Mouse (Mus musculus) liver, adult 2 months (tissue): ENCODE data around the gene Shc3. TPM values are rescaled to one million over a fixed set of nuclear protein-coding genes. Genes with fewer than 3 reads are reported as not detected.

Experiments
- DNase-seq: peaks from one replicate; pipeline ENCODE4 v3.0.0-alpha.2; 2011; ENCODE audit warnings: low read depth, low spot score; ENCODE audit errors: extremely low read depth
- H3K27ac ChIP-seq: fragments of 200-500 bp; replicated peaks from 2 replicates; pipeline ENCODE4 v1.5.1; 2012; ENCODE audit warnings: low read depth, mild to moderate bottlenecking, control low read depth, inconsistent platforms, low read length; ENCODE audit not compliant: insufficient read depth
- H3K27me3 ChIP-seq: fragments of 200-500 bp; 2 replicates; pipeline ENCODE4 v1.6.1; 2012; ENCODE audit warnings: mild to moderate bottlenecking, moderate library complexity, low read length, inconsistent platforms; ENCODE audit not compliant: control insufficient read depth, insufficient read depth
- H3K36me3 ChIP-seq: fragments of 200-500 bp; 2 replicates; pipeline ENCODE4 v1.6.1; 2012; ENCODE audit warnings: low read length, inconsistent platforms; ENCODE audit not compliant: control insufficient read depth, insufficient read depth
- H3K4me1 ChIP-seq: fragments of 200-500 bp; 2 replicates; pipeline ENCODE4 v1.6.1; 2011; ENCODE audit warnings: low read length; ENCODE audit not compliant: control insufficient read depth, insufficient read depth
- H3K4me3 ChIP-seq: fragments of 200-500 bp; 2 replicates; pipeline ENCODE4 v1.5.1; 2011; ENCODE audit warnings: low read depth, mild to moderate bottlenecking, control low read depth, low read length, moderate library complexity; ENCODE audit not compliant: insufficient read depth
- H3K79me2 ChIP-seq: fragments of 200-500 bp; 2 replicates; pipeline ENCODE4 v1.6.1; 2012; ENCODE audit warnings: inconsistent platforms, mild to moderate bottlenecking, low read length, moderate library complexity; ENCODE audit not compliant: control insufficient read depth, insufficient read depth
- H3K9ac ChIP-seq: fragments of 200-500 bp; 2 replicates; pipeline ENCODE4 v1.6.1; 2012; ENCODE audit warnings: low read depth, mild to moderate bottlenecking, control low read depth, inconsistent platforms, low read length
- CTCF ChIP-seq: fragments of 200-500 bp; IDR thresholded peaks from 2 replicates; pipeline ENCODE4 v1.5.1; 2011; ENCODE audit warnings: low read depth, low read length, control low read depth
- POLR2A ChIP-seq: fragments of 200-500 bp; IDR thresholded peaks from 2 replicates; pipeline ENCODE4 v1.6.1; 2011; ENCODE audit warnings: low read length, control low read depth; ENCODE audit not compliant: insufficient read depth; ENCODE audit errors: extremely low read depth
- WGBS: fragments of 180-500 bp; shearing (Covaris S2); methylation state at CpG from one replicate; pipeline ENCODE4 v1.1.7; 2018; 5-methylcytosine and 5-hydroxymethylcytosine counted together
- polyA plus RNA-seq: library from polyadenylated mRNA; depleted of rRNA; stranded (reverse); fragments of >200 nt; gene quantifications from 2 replicates; pipeline ENCODE4 v1.2.3, GENCODE M21; 2012
- total RNA-seq: library from RNA; depleted of rRNA; stranded (reverse); fragments of >200 nt; gene quantifications from 2 replicates; pipeline ENCODE4 v1.2.3, GENCODE M21; 2014

The Shc3 gene
- total and polyA plus RNA-seq, 2 experiments: 0.09 TPM; not detected in 1

GRCm38 (mm10) chr13:51411243-51411642, 158.0 kb downstream of the Shc3 start:
- H3K9ac ChIP-seq: no peak overlapping the region; the same call in 1 of the 2 replicates
- no peak for DNase-seq
- H3K4me1 ChIP-seq: no peaks in the 10 kb centered on the region
- no peak for TF ChIP-seq POLR2A
- no peak for TF ChIP-seq CTCF
- no peak overlapping the region for H3K4me3 ChIP-seq
- no peaks in the 10 kb centered on the region for H3K79me2 ChIP-seq
- no peaks in the 10 kb centered on the region for H3K36me3 ChIP-seq
- 0 out of 2 replicates have a peak, but pooled peaks cover 6% of the 10 kb centered on the region for H3K27me3 ChIP-seq
- H3K27ac ChIP-seq: no peak overlapping the region
- 69% methylated on average over 9 of the region's 9 CpGs for WGBS

- no peak overlapping the region for H3K4me3 ChIP-seq
- no peaks in the 10 kb centered on the region for H3K4me1 ChIP-seq
- H3K79me2 ChIP-seq: no peaks in the 10 kb centered on the region
- 0 out of 2 replicates have a peak, but pooled peaks cover 6% of the 10 kb centered on the region for H3K27me3 ChIP-seq
- DNase-seq: no peak
- no peak for TF ChIP-seq POLR2A
- H3K36me3 ChIP-seq: no peaks in the 10 kb centered on the region
- WGBS: 80% methylated on average over 6 of the region's 6 CpGs
- no peak overlapping the region for H3K27ac ChIP-seq
- no peak overlapping the region for H3K9ac ChIP-seq
These were observed 159.2 kb downstream of the Shc3 start for GRCm38 (mm10) chr13:51409936-51410481.

- H3K4me1 ChIP-seq: no peaks in the 10 kb centered on the region
- no peaks in the 10 kb centered on the region for H3K79me2 ChIP-seq
- 0 out of 2 replicates have a peak, but pooled peaks cover 6% of the 10 kb centered on the region for H3K27me3 ChIP-seq
- WGBS: 2% methylated on average over 33 of the region's 33 CpGs
- H3K27ac ChIP-seq: 0 out of 2 replicates have a peak within 1 kb of the TSS, but pooled peaks have one; percentile 19
- peak within 1 kb of the TSS; percentile 66 for H3K9ac ChIP-seq
- DNase-seq: no peak
- TF ChIP-seq POLR2A (no peak), CTCF (no peak)
- H3K4me3 ChIP-seq: peak within 1 kb of the TSS; percentile 53
- no peaks in the 10 kb centered on the region for H3K36me3 ChIP-seq
These were observed 160.7 kb downstream of the Shc3 start, which contains the start of gene S1pr3 for GRCm38 (mm10) chr13:51408519-51409001. Gene S1pr3 (plus strand): TSS chr13:51408639.

GRCm38 (mm10) chr13:51407541-51408217, 161.5 kb downstream of the Shc3 start:
- Histone ChIP-seq H3K9ac (no peak overlapping the region), H3K4me3 (no peak overlapping the region)
- WGBS: 62% methylated on average over 13 of the region's 13 CpGs

GRCm38 (mm10) chr13:51405731-51406320, 163.4 kb downstream of the Shc3 start:
- H3K4me1 ChIP-seq: peaks cover 2% of the 10 kb centered on the region; the same call in 1 of the 2 replicates
- no peak overlapping the region for H3K27ac ChIP-seq
- TF ChIP-seq POLR2A: no peak
- TF ChIP-seq CTCF: no peak
- 90% methylated on average over 13 of the region's 13 CpGs for WGBS
- H3K79me2 ChIP-seq: no peaks in the 10 kb centered on the region
- no peak for DNase-seq
- H3K27me3 ChIP-seq: 0 out of 2 replicates have a peak, but pooled peaks cover 6% of the 10 kb centered on the region
- no peak overlapping the region for H3K4me3 ChIP-seq
- H3K9ac ChIP-seq: no peak overlapping the region
- no peaks in the 10 kb centered on the region for H3K36me3 ChIP-seq

More at GRCm38 (mm10) chr13:51407541-51408217, 161.5 kb downstream of the Shc3 start:
- TF ChIP-seq CTCF: no peak
- no peak for TF ChIP-seq POLR2A
- 0 out of 2 replicates have a peak, but pooled peaks cover 6% of the 10 kb centered on the region for H3K27me3 ChIP-seq
- no peak for DNase-seq
- no peak overlapping the region for H3K27ac ChIP-seq
- H3K4me1 ChIP-seq: no peaks in the 10 kb centered on the region
- H3K36me3 ChIP-seq: no peaks in the 10 kb centered on the region
- H3K79me2 ChIP-seq: no peaks in the 10 kb centered on the region
